Mouse (Mus musculus) intestine, postnatal 0 days (tissue): ENCODE measurements around the gene Gpam. TPM values are rescaled to one million over a fixed set of nuclear protein-coding genes. Genes with fewer than 3 reads are reported as not detected.
A peak's percentile ranks its signal among the peaks of the same experiment; 100 is the strongest.

Experiments
- ATAC-seq: fragments of 200-750 bp; cut with Nextera tagmentation; 2 replicates; pipeline ENCODE4 v1.8.0; 2017; ENCODE audit warnings: mild to moderate bottlenecking, moderate TSS enrichment, moderate library complexity
- H3K27ac ChIP-seq: fragments of 300-500 bp; sonication (generic); 2 replicates; pipeline ENCODE4 v1.5.1; 2014; ENCODE audit warnings: mild to moderate bottlenecking, low read depth, low read length, moderate library complexity
- H3K27me3 ChIP-seq: fragments of 300-500 bp; sonication (generic); replicated peaks from 2 replicates; pipeline ENCODE4 v1.6.1; 2014; ENCODE audit warnings: low read length, mixed read lengths; ENCODE audit not compliant: control insufficient read depth, insufficient read depth
- H3K36me3 ChIP-seq: fragments of 300-500 bp; sonication (generic); 2 replicates; pipeline ENCODE4 v1.6.1; 2014; ENCODE audit warnings: mild to moderate bottlenecking, moderate library complexity; ENCODE audit not compliant: control insufficient read depth, insufficient read depth
- H3K4me1 ChIP-seq: fragments of 300-500 bp; sonication (generic); replicated peaks from 2 replicates; pipeline ENCODE4 v1.6.1; 2014; ENCODE audit warnings: antibody characterized with exemption, low read length, mixed read lengths; ENCODE audit not compliant: control insufficient read depth, insufficient read depth
- H3K4me2 ChIP-seq: fragments of 300-500 bp; sonication (generic); replicated peaks from 2 replicates; pipeline ENCODE4 v1.6.1; 2014; ENCODE audit warnings: low read depth, mild to moderate bottlenecking, moderate library complexity
- H3K4me3 ChIP-seq: fragments of 300-500 bp; sonication (generic); 2 replicates; pipeline ENCODE4 v1.5.1; 2014; ENCODE audit warnings: low read depth, low read length
- H3K9ac ChIP-seq: fragments of 300-500 bp; sonication (generic); 2 replicates; pipeline ENCODE4 v1.6.1; 2014; ENCODE audit warnings: mild to moderate bottlenecking, low read depth, low read length
- H3K9me3 ChIP-seq: fragments of 300-500 bp; sonication (generic); 2 replicates; pipeline ENCODE4 v1.6.1; 2016; ENCODE audit warnings: mixed run types; ENCODE audit not compliant: control insufficient read depth
- CTCF ChIP-seq: sonication (generic); IDR thresholded peaks from 2 replicates; pipeline ENCODE4 v1.5.1; 2016; ENCODE audit warnings: low read depth, mild to moderate bottlenecking, control low read depth, antibody characterized with exemption, moderate library complexity
- WGBS: fragments of 180-500 bp; shearing (Covaris S2); extraction: QIAGEN DNeasy Blood & Tissue Kit; methylation state at CpG from one replicate; pipeline ENCODE4 v1.1.7; 2014; 5-methylcytosine and 5-hydroxymethylcytosine counted together
- polyA plus RNA-seq: library from polyadenylated mRNA; unstranded; fragments of >200 nt; fragmentation: Nextera tagmentation; extraction: Ambion mirVana; gene quantifications from 2 replicates; pipeline ENCODE4 v1.2.1, GENCODE M21; 2015

Gene Gpam
- polyA plus RNA-seq, 1 experiment from 2014 or later, result 6.6 TPM

GRCm38 (mm10) chr19:55125456-55125855 is 1.6 kb downstream of the Gpam start:
- no peak overlapping the region for H3K9ac ChIP-seq
- TF ChIP-seq CTCF, result no peak
- H3K27ac ChIP-seq, result no peak overlapping the region
- no peaks in the 10 kb centered on the region for H3K27me3 ChIP-seq
- peaks cover 6% of the 10 kb centered on the region; the same call in 1 of the 2 replicates for H3K4me1 ChIP-seq
- ATAC-seq, result no peak
- no peak overlapping the region for H3K4me3 ChIP-seq
- no peaks in the 10 kb centered on the region for H3K36me3 ChIP-seq
- H3K4me2 ChIP-seq, result peak overlapping the region; percentile 57
- no peaks in the 10 kb centered on the region for H3K9me3 ChIP-seq
- WGBS, result 57% methylated on average over 3 of the region's 3 CpGs

- H3K27me3 ChIP-seq, result no peaks in the 10 kb centered on the region
- no peak overlapping the region for H3K4me2 ChIP-seq
- no peaks in the 10 kb centered on the region for H3K36me3 ChIP-seq
- no peak overlapping the region for H3K9ac ChIP-seq
- no peaks in the 10 kb centered on the region for H3K9me3 ChIP-seq
- H3K4me3 ChIP-seq, result no peak overlapping the region
- ATAC-seq, result no peak
- 67% methylated on average over 11 of the region's 11 CpGs for WGBS
- H3K4me1 ChIP-seq, result peaks cover 6% of the 10 kb centered on the region; the same call in 1 of the 2 replicates
- H3K27ac ChIP-seq, result no peak overlapping the region
- no peak for TF ChIP-seq CTCF
Observed at GRCm38 (mm10) chr19:55123001-55123536, 4.0 kb downstream of the Gpam start.

GRCm38 (mm10) chr19:55122351-55122980 is 4.6 kb downstream of the Gpam start:
- no peak overlapping the region for H3K9ac ChIP-seq
- H3K27me3 ChIP-seq, result no peaks in the 10 kb centered on the region
- no peak overlapping the region for H3K4me3 ChIP-seq
- H3K27ac ChIP-seq, result no peak overlapping the region
- WGBS, result 79% methylated on average over 4 of the region's 4 CpGs
- peaks cover 6% of the 10 kb centered on the region; the same call in 1 of the 2 replicates for H3K4me1 ChIP-seq
- H3K9me3 ChIP-seq, result no peaks in the 10 kb centered on the region
- TF ChIP-seq CTCF, result no peak
- no peak for ATAC-seq
- H3K4me2 ChIP-seq, result no peak overlapping the region
- no peaks in the 10 kb centered on the region for H3K36me3 ChIP-seq

- peaks cover 6% of the 10 kb centered on the region; the same call in 1 of the 2 replicates for H3K4me1 ChIP-seq
- no peaks in the 10 kb centered on the region for H3K36me3 ChIP-seq
- H3K4me2 ChIP-seq, result no peak overlapping the region
- H3K4me3 ChIP-seq, result no peak overlapping the region
- no peak overlapping the region for H3K9ac ChIP-seq
- no peak for ATAC-seq
- no peak overlapping the region for H3K27ac ChIP-seq
- TF ChIP-seq CTCF, result no peak
- 34% methylated on average over 6 of the region's 6 CpGs for WGBS
- H3K27me3 ChIP-seq, result no peaks in the 10 kb centered on the region
- no peaks in the 10 kb centered on the region for H3K9me3 ChIP-seq
Observed at GRCm38 (mm10) chr19:55121836-55122235, 5.2 kb downstream of the Gpam start.

GRCm38 (mm10) chr19:55120518-55121244 is 6.4 kb downstream of the Gpam start:
- no peak for ATAC-seq
- H3K27ac ChIP-seq, result no peak overlapping the region
- no peak overlapping the region for H3K4me2 ChIP-seq

GRCm38 (mm10) chr19:55119541-55119940 is 7.5 kb downstream of the Gpam start:
- 24% methylated on average over 2 of the region's 2 CpGs for WGBS
- H3K36me3 ChIP-seq, result no peaks in the 10 kb centered on the region
- H3K4me3 ChIP-seq, result no peak overlapping the region
- no peak; the same call in 1 of the 2 replicates for ATAC-seq
- H3K27me3 ChIP-seq, result no peaks in the 10 kb centered on the region
- H3K27ac ChIP-seq, result no peak overlapping the region
- H3K4me1 ChIP-seq, result no peaks in the 10 kb centered on the region; the same call in 1 of the 2 replicates
- TF ChIP-seq CTCF, result no peak
- no peaks in the 10 kb centered on the region for H3K9me3 ChIP-seq
- no peak overlapping the region for H3K4me2 ChIP-seq
- no peak overlapping the region for H3K9ac ChIP-seq

More at GRCm38 (mm10) chr19:55120518-55121244, 6.4 kb downstream of the Gpam start:
- TF ChIP-seq CTCF, result no peak
- H3K9me3 ChIP-seq, result no peaks in the 10 kb centered on the region
- H3K27me3 ChIP-seq, result no peaks in the 10 kb centered on the region
- H3K36me3 ChIP-seq, result no peaks in the 10 kb centered on the region
- H3K9ac ChIP-seq, result no peak overlapping the region
- H3K4me1 ChIP-seq, result peaks cover under 1% of the 10 kb centered on the region; the same call in 1 of the 2 replicates
- WGBS, result 44% methylated on average over 11 of the region's 11 CpGs
- no peak overlapping the region for H3K4me3 ChIP-seq
